Mouse (Mus musculus) embryonic facial prominence, embryonic 12.5 days (tissue): ENCODE results near the gene Usp7. TPM values are rescaled to one million over a fixed set of nuclear protein-coding genes. Genes with fewer than 3 reads are reported as not detected.

ENCODE experiments used
- ATAC-seq: fragments of 200-750 bp; cut with Nextera tagmentation; 2 replicates; pipeline ENCODE4 v1.8.0; 2017; ENCODE audit not compliant: insufficient number of reproducible peaks, insufficient read depth, low FRiP score, low TSS enrichment
- H3K27ac ChIP-seq: fragments of 300-500 bp; sonication (generic); 2 replicates; pipeline ENCODE4 v1.5.1; 2016; ENCODE audit warnings: mild to moderate bottlenecking
- H3K27me3 ChIP-seq: fragments of 300-500 bp; sonication (generic); 2 replicates; pipeline ENCODE4 v1.6.1; 2016; ENCODE audit warnings: mild to moderate bottlenecking, moderate library complexity
- H3K36me3 ChIP-seq: fragments of 300-500 bp; sonication (generic); 2 replicates; pipeline ENCODE4 v1.6.1; 2016; ENCODE audit warnings: mild to moderate bottlenecking
- H3K4me1 ChIP-seq: fragments of 300-500 bp; sonication (generic); 2 replicates; pipeline ENCODE4 v1.6.1; 2016
- H3K4me2 ChIP-seq: fragments of 300-500 bp; sonication (generic); replicated peaks from 2 replicates; pipeline ENCODE4 v1.6.1; 2016; ENCODE audit warnings: mild to moderate bottlenecking, moderate library complexity
- H3K4me3 ChIP-seq: fragments of 300-500 bp; sonication (generic); 2 replicates; pipeline ENCODE4 v1.5.1; 2016; ENCODE audit warnings: mild to moderate bottlenecking
- H3K9ac ChIP-seq: fragments of 300-500 bp; sonication (generic); 2 replicates; pipeline ENCODE4 v1.6.1; 2016; ENCODE audit warnings: mild to moderate bottlenecking, moderate library complexity
- H3K9me3 ChIP-seq: fragments of 300-500 bp; sonication (generic); 2 replicates; pipeline ENCODE4 v1.6.1; 2016; ENCODE audit warnings: mild to moderate bottlenecking, moderate library complexity
- WGBS: fragments of 180-500 bp; shearing (Covaris S2); methylation state at CpG from one replicate; pipeline ENCODE4 v1.1.7; 2016; 5-methylcytosine and 5-hydroxymethylcytosine counted together
- polyA plus RNA-seq: library from polyadenylated mRNA; unstranded; fragments of >200 nt; fragmentation: Nextera tagmentation; extraction: Ambion mirVana; gene quantifications from 2 replicates; pipeline ENCODE4 v1.2.1, GENCODE M21; 2016

Usp7 gene
- polyA plus RNA-seq, 1 experiment from 2014 or later, result 35.1 TPM

GRCm38 (mm10) chr16:8699556-8699955, 92.6 kb downstream of the Usp7 start:
- H3K36me3 ChIP-seq, result peaks cover 93% of the 10 kb centered on the region
- H3K9ac ChIP-seq, result no peak overlapping the region
- WGBS, result 92% methylated on average over 8 of the region's 8 CpGs
- no peaks in the 10 kb centered on the region for H3K27me3 ChIP-seq
- H3K4me2 ChIP-seq, result no peak overlapping the region
- ATAC-seq, result no peak
- no peak overlapping the region for H3K27ac ChIP-seq
- H3K4me1 ChIP-seq, result no peaks in the 10 kb centered on the region
- no peaks in the 10 kb centered on the region for H3K9me3 ChIP-seq
- no peak overlapping the region for H3K4me3 ChIP-seq

GRCm38 (mm10) chr16:8691206-8691605, 100.9 kb downstream of the Usp7 start:
- Histone ChIP-seq H3K27ac (no peak overlapping the region), H3K36me3 (peaks cover 79% of the 10 kb centered on the region)
- WGBS, result 93% methylated on average over 7 of the region's 7 CpGs

GRCm38 (mm10) chr16:8689979-8690656, 102.0 kb downstream of the Usp7 start:
- ATAC-seq, result no peak
- Histone ChIP-seq H3K9me3 (no peaks in the 10 kb centered on the region), H3K27ac (no peak overlapping the region), H3K4me3 (no peak overlapping the region), H3K27me3 (no peaks in the 10 kb centered on the region), H3K36me3 (peaks cover 72% of the 10 kb centered on the region), H3K4me2 (no peak overlapping the region), H3K4me1 (no peaks in the 10 kb centered on the region), H3K9ac (no peak overlapping the region)
- 92% methylated on average over 11 of the region's 11 CpGs for WGBS

More at GRCm38 (mm10) chr16:8691206-8691605, 100.9 kb downstream of the Usp7 start:
- H3K4me2 ChIP-seq, result no peak overlapping the region
- no peak overlapping the region for H3K9ac ChIP-seq
- no peaks in the 10 kb centered on the region for H3K4me1 ChIP-seq
- no peak overlapping the region for H3K4me3 ChIP-seq
- no peak for ATAC-seq
- H3K27me3 ChIP-seq, result no peaks in the 10 kb centered on the region
- no peaks in the 10 kb centered on the region for H3K9me3 ChIP-seq

- Histone ChIP-seq H3K36me3 (peaks cover 50% of the 10 kb centered on the region), H3K4me1 (no peaks in the 10 kb centered on the region), H3K9me3 (no peaks in the 10 kb centered on the region), H3K27me3 (no peaks in the 10 kb centered on the region), H3K4me2 (no peak overlapping the region), H3K9ac (no peak overlapping the region), H3K27ac (no peak overlapping the region), H3K4me3 (no peak overlapping the region)
- no peak for ATAC-seq
Observed at GRCm38 (mm10) chr16:8687559-8688112, 104.5 kb downstream of the Usp7 start.

GRCm38 (mm10) chr16:8686871-8687535, 105.1 kb downstream of the Usp7 start:
- Histone ChIP-seq H3K9me3 (no peaks in the 10 kb centered on the region), H3K9ac (no peak overlapping the region), H3K36me3 (peaks cover 44% of the 10 kb centered on the region), H3K4me2 (no peak overlapping the region), H3K27me3 (no peaks in the 10 kb centered on the region), H3K4me3 (no peak overlapping the region), H3K4me1 (no peaks in the 10 kb centered on the region), H3K27ac (no peak overlapping the region)
- 85% methylated on average over 11 of the region's 11 CpGs for WGBS
- ATAC-seq, result no peak

GRCm38 (mm10) chr16:8686121-8686870, 105.8 kb downstream of the Usp7 start:
- ATAC-seq, result 0 out of 2 replicates have a peak, but pooled peaks have one; percentile 9
- no peaks in the 10 kb centered on the region for H3K27me3 ChIP-seq
- H3K4me1 ChIP-seq, result no peaks in the 10 kb centered on the region
- peaks cover 37% of the 10 kb centered on the region for H3K36me3 ChIP-seq
- H3K4me2 ChIP-seq, result no peak overlapping the region
- no peak overlapping the region for H3K9ac ChIP-seq
- 60% methylated on average over 7 of the region's 7 CpGs for WGBS
- H3K4me3 ChIP-seq, result no peak overlapping the region
- no peak overlapping the region for H3K27ac ChIP-seq
- no peaks in the 10 kb centered on the region for H3K9me3 ChIP-seq

GRCm38 (mm10) chr16:8685087-8685486, 107.0 kb downstream of the Usp7 start:
- H3K36me3 ChIP-seq, result peaks cover 25% of the 10 kb centered on the region
- no peaks in the 10 kb centered on the region for H3K27me3 ChIP-seq
- no peaks in the 10 kb centered on the region for H3K9me3 ChIP-seq
- 62% methylated on average over 4 of the region's 4 CpGs for WGBS
- no peak for ATAC-seq
- no peak overlapping the region for H3K27ac ChIP-seq
- H3K9ac ChIP-seq, result no peak overlapping the region
- no peak overlapping the region for H3K4me3 ChIP-seq
- no peak overlapping the region for H3K4me2 ChIP-seq
- no peaks in the 10 kb centered on the region for H3K4me1 ChIP-seq

GRCm38 (mm10) chr16:8680470-8680869, 111.6 kb downstream of the Usp7 start, which contains the start of gene Gm5767:
Gm5767 (plus strand) TSS chr16:8680770.
- Histone ChIP-seq H3K9ac (no peak within 1 kb of the TSS), H3K4me2 (no peak within 1 kb of the TSS), H3K27me3 (no peaks in the 10 kb centered on the region), H3K36me3 (no peaks in the 10 kb centered on the region; the same call in 1 of the 2 replicates), H3K9me3 (no peaks in the 10 kb centered on the region), H3K4me1 (no peaks in the 10 kb centered on the region), H3K4me3 (no peak within 1 kb of the TSS), H3K27ac (no peak within 1 kb of the TSS)
- 85% methylated on average over 5 of the region's 5 CpGs for WGBS
- ATAC-seq, result no peak

GRCm38 (mm10) chr16:8679780-8680179, 112.3 kb downstream of the Usp7 start:
- no peaks in the 10 kb centered on the region; the same call in 1 of the 2 replicates for H3K36me3 ChIP-seq
- ATAC-seq, result no peak
- H3K9ac ChIP-seq, result no peak overlapping the region
- no peak overlapping the region for H3K27ac ChIP-seq
- no peaks in the 10 kb centered on the region for H3K27me3 ChIP-seq
- H3K4me1 ChIP-seq, result no peaks in the 10 kb centered on the region
- no peak overlapping the region for H3K4me2 ChIP-seq
- WGBS, result 89% methylated on average over 3 of the region's 3 CpGs
- H3K9me3 ChIP-seq, result no peaks in the 10 kb centered on the region
- no peak overlapping the region for H3K4me3 ChIP-seq

- Histone ChIP-seq H3K4me3 (no peak overlapping the region), H3K4me1 (no peaks in the 10 kb centered on the region), H3K36me3 (no peaks in the 10 kb centered on the region; the same call in 1 of the 2 replicates), H3K9me3 (no peaks in the 10 kb centered on the region), H3K9ac (no peak overlapping the region), H3K27me3 (no peaks in the 10 kb centered on the region), H3K4me2 (no peak overlapping the region), H3K27ac (no peak overlapping the region)
- no peak for ATAC-seq
- WGBS, result 82% methylated on average over 4 of the region's 4 CpGs
Observed at GRCm38 (mm10) chr16:8678676-8679075, 113.4 kb downstream of the Usp7 start.

- no peak for ATAC-seq
- H3K4me2 ChIP-seq, result no peak overlapping the region
- H3K9me3 ChIP-seq, result no peaks in the 10 kb centered on the region
- H3K36me3 ChIP-seq, result no peaks in the 10 kb centered on the region; the same call in 1 of the 2 replicates
- no peak overlapping the region for H3K9ac ChIP-seq
- no peaks in the 10 kb centered on the region for H3K27me3 ChIP-seq
- no peaks in the 10 kb centered on the region for H3K4me1 ChIP-seq
- WGBS, result 60% methylated on average over 5 of the region's 5 CpGs
- no peak overlapping the region for H3K27ac ChIP-seq
- H3K4me3 ChIP-seq, result no peak overlapping the region
Observed at GRCm38 (mm10) chr16:8678035-8678434, 114.1 kb downstream of the Usp7 start.
